In the genomic region with DNA sequence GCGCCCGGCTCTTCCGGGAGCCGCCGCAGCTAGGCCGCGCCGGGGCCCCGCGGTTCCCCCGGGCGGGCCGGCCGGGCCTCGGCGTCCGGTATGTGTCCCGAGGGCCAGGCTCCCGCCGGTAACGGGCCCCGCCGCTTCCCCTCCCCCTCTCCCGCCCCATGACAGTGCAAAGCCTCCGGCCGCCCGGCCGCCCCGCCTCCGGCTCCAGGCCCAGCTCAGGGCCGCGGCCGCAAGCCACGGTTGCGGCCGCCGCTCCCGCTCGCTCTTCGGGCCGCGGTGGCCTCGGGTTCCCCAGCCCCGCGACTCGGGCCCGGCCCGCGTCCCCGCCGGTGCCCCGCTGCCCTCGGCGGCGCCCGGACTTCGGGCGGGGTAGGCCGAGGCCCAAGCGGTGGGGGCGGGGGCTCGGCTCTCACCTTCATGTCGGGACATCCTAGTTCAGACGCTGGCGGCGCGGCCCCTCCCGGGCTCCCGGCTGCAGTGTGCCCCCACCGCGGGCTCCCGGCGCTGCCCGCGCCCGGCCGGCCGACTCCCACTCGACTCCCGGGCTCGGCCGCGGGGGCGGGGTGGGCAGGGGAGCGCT, we compare ENCODE assay signal across 8 mouse cellular contexts. TPM values are rescaled to one million over a fixed set of nuclear protein-coding genes. Genes with fewer than 3 reads are reported as not detected.
DNase-seq lines count a peak whose midpoint lies in the region; ATAC-seq lines count a peak whose summit lies in the region.

No protein-coding gene starts in this region.

- peak; percentile 53 to 68 for DNase-seq in urinary bladder, adult 18-20 months (ENCODE audit: low spot score in 2 of 2)
- no peak for DNase-seq in urinary bladder, adult 2 months (ENCODE audit: low spot score)
- peak; percentile 75 for DNase-seq in kidney, postnatal 10 days
- peak; percentile 42 for DNase-seq in lung, postnatal 14 days
- peak; percentile 66 for DNase-seq in right cerebral cortex, postnatal 4 days
- peak; percentile 63 to 68 for DNase-seq in urinary bladder, postnatal 4 days (ENCODE audit: low spot score in 2 of 2)

- no peaks in the 10 kb centered on the region for H3K9me3 ChIP-seq in embryonic facial prominence, embryonic 12.5 days
- no peaks in the 10 kb centered on the region for H3K9me3 ChIP-seq in heart, embryonic 12.5 days (replicated peaks)

- H3K27me3 ChIP-seq in embryonic facial prominence, embryonic 12.5 days, result no peaks in the 10 kb centered on the region
- H3K27me3 ChIP-seq in heart, embryonic 12.5 days (replicated peaks), result no peaks in the 10 kb centered on the region

- WGBS in embryonic facial prominence, embryonic 12.5 days, result under 1% methylated on average over 77 of the region's 85 CpGs
- 1% methylated on average over 55 of the region's 85 CpGs for WGBS in heart, embryonic 12.5 days

- peak overlapping the region; percentile 70 for H3K4me2 ChIP-seq in embryonic facial prominence, embryonic 12.5 days (replicated peaks)
- H3K4me2 ChIP-seq in heart, embryonic 12.5 days, result peak overlapping the region; percentile 77

- H3K4me1 ChIP-seq in embryonic facial prominence, embryonic 12.5 days, result peaks cover 23% of the 10 kb centered on the region
- H3K4me1 ChIP-seq in heart, embryonic 12.5 days (replicated peaks), result peaks cover 37% of the 10 kb centered on the region

- 0 out of 2 replicates have a peak, but pooled peaks cover 3% of the 10 kb centered on the region for H3K36me3 ChIP-seq in embryonic facial prominence, embryonic 12.5 days
- H3K36me3 ChIP-seq in heart, embryonic 12.5 days, result peaks cover 4% of the 10 kb centered on the region; the same call in 1 of the 2 replicates

- peak overlapping the region; percentile 99 for H3K9ac ChIP-seq in embryonic facial prominence, embryonic 12.5 days
- peak overlapping the region; percentile 100 for H3K9ac ChIP-seq in heart, embryonic 12.5 days

- peak overlapping the region; percentile 99 for H3K27ac ChIP-seq in embryonic facial prominence, embryonic 12.5 days
- peak overlapping the region; percentile 98 for H3K27ac ChIP-seq in heart, embryonic 12.5 days (ENCODE audit: poor library complexity, severe bottlenecking)

- peak overlapping the region; percentile 96 for H3K4me3 ChIP-seq in embryonic facial prominence, embryonic 12.5 days
- H3K4me3 ChIP-seq in heart, embryonic 12.5 days, result peak overlapping the region; percentile 99

- peak; percentile 69 for ATAC-seq in embryonic facial prominence, embryonic 12.5 days (ENCODE audit: insufficient number of reproducible peaks, insufficient read depth, low FRiP score, low TSS enrichment)
- peak; percentile 83 for ATAC-seq in heart, embryonic 12.5 days (ENCODE audit: insufficient number of reproducible peaks, low FRiP score)

RNA-seq across cellular contexts. Expression of a gene that starts 0.5 kb away (rescaled TPM):
- 69.2 and 75.1 TPM in 2 replicates for polyA plus RNA-seq in urinary bladder, adult 2 months (2012; rRNA removed)
- 48.0 and 57.3 TPM in 2 replicates for polyA plus RNA-seq in embryonic facial prominence, embryonic 12.5 days (2016; fragmentation: Nextera tagmentation; extraction: Ambion mirVana)
- polyA plus RNA-seq in heart, embryonic 12.5 days (2016; fragmentation: Nextera tagmentation; extraction: Ambion mirVana), result 46.2 and 50.8 TPM in 2 replicates

RNA-seq across cellular contexts. Expression of a gene that starts 59.3 kb away (rescaled TPM):
- 471 and 572 TPM in 2 replicates for polyA plus RNA-seq in urinary bladder, adult 2 months (2012; rRNA removed)
- polyA plus RNA-seq in embryonic facial prominence, embryonic 12.5 days (2016; fragmentation: Nextera tagmentation; extraction: Ambion mirVana), result 3,988 and 4,068 TPM in 2 replicates
- 2,303 and 2,375 TPM in 2 replicates for polyA plus RNA-seq in heart, embryonic 12.5 days (2016; fragmentation: Nextera tagmentation; extraction: Ambion mirVana)
